Mouse (Mus musculus) hindbrain, embryonic 10.5 days (tissue): ENCODE results near the gene Ahnak. TPM values are rescaled to one million over a fixed set of nuclear protein-coding genes. Genes with fewer than 3 reads are reported as not detected.

Experiments
- DNase-seq: peaks from one replicate; pipeline ENCODE4 v3.0.0-alpha.2; 2017; ENCODE audit warnings: low spot score
- H3K27ac ChIP-seq: fragments of 300-500 bp; sonication (generic); 2 replicates; pipeline ENCODE4 v1.5.1; 2016; ENCODE audit warnings: mild to moderate bottlenecking, moderate library complexity
- H3K27me3 ChIP-seq: fragments of 300-500 bp; sonication (generic); 2 replicates; pipeline ENCODE4 v1.6.1; 2016; ENCODE audit warnings: mild to moderate bottlenecking; ENCODE audit not compliant: poor library complexity, insufficient read depth, severe bottlenecking
- H3K36me3 ChIP-seq: fragments of 300-500 bp; sonication (generic); 2 replicates; pipeline ENCODE4 v1.6.1; 2016; ENCODE audit warnings: mild to moderate bottlenecking, moderate library complexity
- H3K4me1 ChIP-seq: fragments of 300-500 bp; sonication (generic); replicated peaks from 2 replicates; pipeline ENCODE4 v1.6.1; 2016; ENCODE audit warnings: mild to moderate bottlenecking
- H3K4me3 ChIP-seq: fragments of 300-500 bp; sonication (generic); 2 replicates; pipeline ENCODE4 v1.5.1; 2016; ENCODE audit warnings: mild to moderate bottlenecking, moderate library complexity
- H3K9me3 ChIP-seq: fragments of 300-500 bp; sonication (generic); 2 replicates; pipeline ENCODE4 v1.6.1; 2016; ENCODE audit warnings: mild to moderate bottlenecking, moderate library complexity
- WGBS: fragments of 180-500 bp; shearing (Covaris S2); methylation state at CpG from one replicate; pipeline ENCODE4 v1.1.7; 2016; 5-methylcytosine and 5-hydroxymethylcytosine counted together
- polyA plus RNA-seq: library from polyadenylated mRNA; unstranded; fragments of >200 nt; fragmentation: Nextera tagmentation; extraction: Ambion mirVana; gene quantifications from 2 replicates; pipeline ENCODE4 v1.2.1, GENCODE M21; 2016

Ahnak gene
- polyA plus RNA-seq, 1 experiment from 2014 or later, result 8.1 TPM

DNA sequence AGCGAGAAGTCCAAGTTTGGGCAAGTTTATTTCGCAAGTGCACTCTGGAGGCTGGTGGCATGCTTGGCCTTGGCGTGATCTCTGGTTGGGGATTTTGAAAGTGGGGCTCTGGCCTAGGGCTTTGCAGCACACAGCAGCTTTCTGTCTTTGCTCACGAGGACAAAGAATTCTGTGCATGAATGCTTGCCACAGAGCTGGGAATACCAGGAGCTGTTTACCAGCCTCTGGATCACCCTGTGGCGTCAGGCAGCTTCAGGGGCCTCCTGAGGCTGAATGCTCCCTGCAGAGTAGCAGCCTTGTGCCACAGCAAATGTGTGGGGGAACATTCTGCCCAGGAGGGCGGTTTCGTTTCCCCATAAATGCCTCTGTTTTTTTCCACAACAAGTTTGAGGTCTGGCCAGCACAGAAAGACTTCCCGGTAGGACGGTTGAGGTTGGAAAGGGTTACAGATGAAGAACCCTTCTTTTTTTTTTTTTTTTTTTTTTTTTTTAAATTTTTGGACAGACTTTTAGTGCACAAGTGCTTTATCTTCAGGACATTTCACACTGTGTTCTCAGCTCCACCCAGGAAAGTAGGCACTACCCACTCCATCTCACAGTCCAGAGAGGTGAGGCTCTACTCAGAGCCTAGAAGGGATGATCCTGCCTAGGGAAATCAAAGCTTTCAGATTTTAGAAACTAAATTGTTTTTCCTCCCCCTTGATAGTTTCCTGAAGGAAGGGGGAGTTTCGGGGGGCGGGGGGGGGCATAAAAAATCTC lies 34.1 kb downstream of the Ahnak start:
- WGBS, result 56% methylated on average over 11 of the region's 11 CpGs
- Histone ChIP-seq H3K27ac (no peak overlapping the region), H3K9me3 (no peaks in the 10 kb centered on the region), H3K27me3 (no peaks in the 10 kb centered on the region), H3K4me1 (peaks cover 6% of the 10 kb centered on the region; the same call in 1 of the 2 replicates), H3K4me3 (no peak overlapping the region), H3K36me3 (no peaks in the 10 kb centered on the region)
- DNase-seq, result no peak

DNA sequence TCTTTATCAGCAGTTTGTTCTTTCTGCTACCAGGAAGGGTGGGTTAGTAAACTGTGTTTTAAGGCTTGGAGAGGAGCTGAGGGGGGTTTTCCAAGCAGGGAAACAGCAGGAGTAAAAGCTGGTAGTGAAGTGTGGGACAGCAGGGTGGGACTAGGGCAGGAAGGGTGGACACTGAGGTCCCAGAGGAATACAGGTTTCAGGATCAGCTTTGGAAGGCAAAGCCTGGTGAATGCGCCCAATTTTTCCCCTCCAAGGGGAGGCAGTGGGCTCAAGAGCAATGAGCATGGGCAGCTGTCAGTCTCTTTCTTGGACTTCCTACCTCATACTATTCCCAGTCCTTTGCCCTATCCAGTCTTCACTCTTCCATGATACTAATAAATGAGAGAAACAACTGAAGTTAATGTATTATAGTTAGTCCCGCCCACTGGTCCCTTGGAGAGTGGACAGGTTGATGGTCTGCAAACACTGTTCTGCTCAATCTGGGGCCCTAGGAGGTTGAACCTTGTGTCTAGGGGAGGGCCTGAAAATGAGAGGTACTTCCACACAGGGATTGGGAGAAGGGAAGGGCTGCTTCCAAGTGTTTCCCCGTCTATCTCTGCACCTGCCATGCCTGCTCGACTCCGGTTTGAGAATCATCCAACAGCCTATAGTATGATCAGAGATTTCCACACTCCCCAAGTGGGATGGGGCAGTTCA lies 36.6 kb downstream of the Ahnak start:
- Histone ChIP-seq H3K4me3 (no peak overlapping the region), H3K27me3 (no peaks in the 10 kb centered on the region), H3K36me3 (no peaks in the 10 kb centered on the region), H3K9me3 (no peaks in the 10 kb centered on the region), H3K4me1 (peaks cover 9% of the 10 kb centered on the region; the same call in 1 of the 2 replicates), H3K27ac (no peak overlapping the region)
- no peak for DNase-seq
- 94% methylated on average over 5 of the region's 5 CpGs for WGBS

GRCm38 (mm10) chr19:9026634-9027033 lies 37.5 kb downstream of the Ahnak start:
- H3K27me3 ChIP-seq, result no peaks in the 10 kb centered on the region
- 93% methylated on average over 4 of the region's 4 CpGs for WGBS
- H3K27ac ChIP-seq, result no peak overlapping the region
- H3K9me3 ChIP-seq, result no peaks in the 10 kb centered on the region
- no peak overlapping the region for H3K4me3 ChIP-seq
- H3K36me3 ChIP-seq, result no peaks in the 10 kb centered on the region
- H3K4me1 ChIP-seq, result peaks cover 9% of the 10 kb centered on the region; the same call in 1 of the 2 replicates
- no peak for DNase-seq

GRCm38 (mm10) chr19:9027795-9028194 lies 38.7 kb downstream of the Ahnak start:
- no peaks in the 10 kb centered on the region for H3K27me3 ChIP-seq
- WGBS, result 32% methylated on average over 5 of the region's 5 CpGs
- no peak overlapping the region for H3K27ac ChIP-seq
- H3K4me1 ChIP-seq, result peaks cover 9% of the 10 kb centered on the region; the same call in 1 of the 2 replicates
- H3K36me3 ChIP-seq, result no peaks in the 10 kb centered on the region
- H3K9me3 ChIP-seq, result no peaks in the 10 kb centered on the region
- peak; percentile 17 for DNase-seq
- H3K4me3 ChIP-seq, result no peak overlapping the region

DNA sequence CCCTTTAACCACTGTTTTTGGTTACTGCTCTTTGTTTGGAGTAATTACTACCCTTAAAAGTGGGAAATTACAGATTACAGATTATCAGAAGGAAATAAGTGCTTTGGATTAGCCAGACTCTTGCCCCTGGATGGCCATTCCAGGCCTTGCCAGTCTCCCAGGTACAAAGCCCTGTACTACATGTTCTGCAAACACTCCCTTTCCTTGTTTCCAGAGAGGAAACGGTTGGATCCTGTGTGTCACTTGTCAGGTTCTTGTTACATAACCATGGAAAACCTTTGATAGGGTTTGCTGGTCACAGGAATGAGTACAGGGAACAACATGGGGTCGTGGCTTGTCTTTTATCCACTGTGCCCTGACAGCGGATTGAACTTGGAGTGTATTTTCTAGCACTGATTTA lies 39.3 kb downstream of the Ahnak start:
- Histone ChIP-seq H3K9me3 (no peaks in the 10 kb centered on the region), H3K27ac (no peak overlapping the region), H3K27me3 (no peaks in the 10 kb centered on the region), H3K4me1 (peaks cover 9% of the 10 kb centered on the region; the same call in 1 of the 2 replicates), H3K4me3 (no peak overlapping the region), H3K36me3 (no peaks in the 10 kb centered on the region)
- DNase-seq, result no peak
- WGBS, result 76% methylated on average over 3 of the region's 3 CpGs

- no peak for DNase-seq
- no peaks in the 10 kb centered on the region for H3K27me3 ChIP-seq
- no peaks in the 10 kb centered on the region for H3K36me3 ChIP-seq
- H3K4me3 ChIP-seq, result no peak overlapping the region
- no peak overlapping the region for H3K27ac ChIP-seq
- WGBS, result 86% methylated on average over 2 of the region's 2 CpGs
- H3K9me3 ChIP-seq, result no peaks in the 10 kb centered on the region
- H3K4me1 ChIP-seq, result peaks cover 9% of the 10 kb centered on the region; the same call in 1 of the 2 replicates
Observed at GRCm38 (mm10) chr19:9029640-9030262, 40.7 kb downstream of the Ahnak start.

DNA sequence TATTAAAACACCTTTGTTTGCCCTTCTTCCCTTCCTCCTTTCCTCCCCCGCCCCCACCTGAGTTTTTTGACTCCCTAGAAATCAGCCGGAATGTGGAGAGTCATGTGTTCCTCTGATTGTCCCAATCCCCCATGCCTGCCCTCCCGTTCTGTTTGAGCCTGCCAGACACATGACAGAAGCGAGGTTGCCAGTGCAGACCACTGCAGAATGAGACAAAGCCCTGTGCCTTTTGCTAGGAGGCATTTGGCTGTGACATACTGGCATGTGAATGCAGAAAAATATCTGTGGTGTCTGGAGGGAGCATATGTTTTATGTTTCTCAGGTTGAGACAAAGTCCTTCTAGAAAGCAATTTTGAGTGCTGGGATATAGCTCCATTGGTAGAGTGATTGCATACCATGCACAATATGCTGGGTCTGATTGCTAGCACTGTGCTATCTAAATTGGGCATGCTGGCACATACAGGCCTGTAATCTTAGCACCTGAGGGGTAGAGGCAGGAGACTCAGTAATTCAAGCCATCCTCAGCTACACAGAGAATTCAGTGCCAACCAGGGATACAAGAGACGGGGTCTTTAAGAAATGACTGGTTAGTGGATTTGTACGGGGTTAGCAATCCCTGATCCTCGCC lies 43.5 kb downstream of the Ahnak start:
- Histone ChIP-seq H3K4me3 (no peak overlapping the region), H3K4me1 (peaks cover 6% of the 10 kb centered on the region; the same call in 1 of the 2 replicates), H3K36me3 (no peaks in the 10 kb centered on the region), H3K9me3 (no peaks in the 10 kb centered on the region), H3K27me3 (no peaks in the 10 kb centered on the region), H3K27ac (no peak overlapping the region)
- no peak for DNase-seq
- 74% methylated on average over 7 of the region's 7 CpGs for WGBS

DNA sequence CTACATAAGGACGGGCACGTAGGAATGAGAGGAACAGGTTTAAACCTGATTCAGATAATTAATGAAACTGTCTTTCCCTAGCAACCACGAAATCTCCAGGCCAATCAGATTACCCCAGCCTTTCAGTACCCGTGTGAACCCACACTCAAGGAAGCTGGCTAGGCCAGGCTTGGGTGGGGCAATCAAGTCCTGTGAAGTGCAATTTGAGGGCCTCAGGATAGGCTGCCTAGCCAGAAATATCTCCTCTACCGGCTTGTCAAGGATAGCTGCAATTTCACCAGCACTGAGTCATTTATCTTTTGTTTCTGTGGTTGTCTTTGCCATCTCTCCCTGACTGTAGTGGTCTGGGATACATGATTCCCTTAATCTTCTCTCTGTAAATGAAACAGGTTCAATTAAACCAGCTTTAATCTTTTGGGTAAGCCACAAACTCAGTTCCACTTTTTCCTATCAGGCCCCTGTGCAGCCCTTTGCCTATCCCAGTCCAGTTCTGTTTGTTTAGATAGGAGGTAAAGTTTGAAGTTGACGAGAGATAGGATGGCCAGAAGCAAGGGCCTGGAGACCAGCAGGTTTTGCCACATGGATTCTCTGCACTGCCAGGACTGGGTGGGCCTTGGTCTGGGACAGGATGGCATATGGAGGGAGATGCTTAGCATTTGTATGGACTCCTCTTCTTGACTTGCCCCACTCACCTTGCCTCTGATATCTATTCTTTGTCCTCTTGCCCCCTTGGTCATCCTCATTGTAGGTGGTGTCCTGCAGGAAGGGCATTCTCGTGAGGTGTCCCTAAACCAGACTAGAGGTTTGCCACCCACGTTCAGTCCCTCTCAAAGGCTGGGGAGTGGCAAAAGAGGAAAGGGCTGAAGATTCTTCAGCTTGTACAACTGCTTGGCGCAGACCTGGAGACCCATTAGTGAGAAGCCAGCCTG lies 44.6 kb downstream of the Ahnak start:
- Histone ChIP-seq H3K27ac (no peak overlapping the region; the same call in 1 of the 2 replicates), H3K36me3 (no peaks in the 10 kb centered on the region), H3K4me1 (no peaks in the 10 kb centered on the region), H3K4me3 (no peak overlapping the region), H3K27me3 (no peaks in the 10 kb centered on the region), H3K9me3 (no peaks in the 10 kb centered on the region)
- WGBS, result 81% methylated on average over 9 of the region's 9 CpGs
- no peak for DNase-seq

DNA sequence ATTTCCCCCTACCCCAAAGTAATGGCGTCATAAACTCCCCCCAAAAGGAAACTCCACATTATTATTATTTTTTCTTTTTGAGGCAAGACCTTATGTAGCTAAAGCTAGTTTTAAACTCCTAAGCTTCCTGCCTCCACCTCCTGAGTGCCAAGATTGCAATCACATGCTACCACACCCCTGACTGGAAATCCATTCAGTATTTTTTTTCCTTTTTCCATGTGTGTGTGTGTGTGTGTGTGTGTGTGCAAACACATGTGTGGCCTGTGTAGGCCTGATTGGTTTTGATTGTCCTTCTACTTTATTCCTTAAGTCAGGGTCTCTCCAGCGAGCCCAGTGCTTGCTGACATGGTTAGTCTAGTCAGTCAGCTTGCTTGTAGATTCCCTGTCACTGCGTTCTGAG lies 45.4 kb downstream of the Ahnak start:
- H3K4me1 ChIP-seq, result no peaks in the 10 kb centered on the region
- no peaks in the 10 kb centered on the region for H3K36me3 ChIP-seq
- H3K27ac ChIP-seq, result no peak overlapping the region
- no peak for DNase-seq
- 81% methylated on average over 3 of the region's 3 CpGs for WGBS
- H3K4me3 ChIP-seq, result no peak overlapping the region
- H3K27me3 ChIP-seq, result no peaks in the 10 kb centered on the region
- no peaks in the 10 kb centered on the region for H3K9me3 ChIP-seq

- 81% methylated on average over 3 of the region's 3 CpGs for WGBS
- DNase-seq, result no peak
- H3K9me3 ChIP-seq, result no peaks in the 10 kb centered on the region
- no peak overlapping the region for H3K4me3 ChIP-seq
- no peaks in the 10 kb centered on the region for H3K4me1 ChIP-seq
- H3K27ac ChIP-seq, result no peak overlapping the region
- H3K27me3 ChIP-seq, result no peaks in the 10 kb centered on the region
- H3K36me3 ChIP-seq, result no peaks in the 10 kb centered on the region
Observed at GRCm38 (mm10) chr19:9035101-9035500, 46.0 kb downstream of the Ahnak start.

DNA sequence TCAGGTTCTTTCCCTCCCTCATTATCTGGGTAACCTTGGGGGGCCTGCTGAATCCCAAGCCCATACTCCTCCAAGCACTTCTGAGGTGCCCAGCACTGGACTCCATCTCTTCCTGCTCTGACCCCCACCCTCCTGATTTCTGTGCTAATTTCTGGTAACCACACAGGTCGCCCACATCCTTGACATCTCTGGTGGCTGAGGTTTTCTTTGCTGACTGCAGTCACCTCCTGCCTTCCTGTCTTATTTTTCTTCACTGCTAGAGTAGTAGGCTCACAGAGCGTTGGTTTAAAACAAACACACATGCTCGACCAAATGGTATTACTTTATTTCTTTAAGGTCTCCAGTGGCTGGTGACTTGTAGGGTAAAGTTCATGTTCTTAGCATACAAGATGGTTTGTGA lies 49.1 kb downstream of the Ahnak start:
- Histone ChIP-seq H3K4me1 (no peaks in the 10 kb centered on the region), H3K27ac (no peak overlapping the region), H3K36me3 (no peaks in the 10 kb centered on the region), H3K4me3 (no peak overlapping the region), H3K27me3 (no peaks in the 10 kb centered on the region), H3K9me3 (no peaks in the 10 kb centered on the region)
- DNase-seq, result no peak
- WGBS, result 68% methylated on average over 3 of the region's 3 CpGs

GRCm38 (mm10) chr19:9039266-9039665 lies 50.2 kb downstream of the Ahnak start:
- WGBS, result 80% methylated on average over 4 of the region's 4 CpGs
- no peak overlapping the region for H3K4me3 ChIP-seq
- H3K4me1 ChIP-seq, result no peaks in the 10 kb centered on the region
- H3K27me3 ChIP-seq, result no peaks in the 10 kb centered on the region
- no peaks in the 10 kb centered on the region for H3K9me3 ChIP-seq
- DNase-seq, result no peak
- no peak overlapping the region for H3K27ac ChIP-seq
- H3K36me3 ChIP-seq, result no peaks in the 10 kb centered on the region
